Mouse (Mus musculus): ENCODE measurements around the gene Pcdh7. TPM values are rescaled to one million over a fixed set of nuclear protein-coding genes. Genes with fewer than 3 reads are reported as not detected.
"Not testable (repeated sequence)": the region's sequence is repeated elsewhere in the genome, so short reads cannot be mapped to it uniquely, and the experiment has no call there.

Pcdh7 gene
- polyA plus RNA-seq, 1 experiment from 2014 or later = 47.6 TPM

DNA sequence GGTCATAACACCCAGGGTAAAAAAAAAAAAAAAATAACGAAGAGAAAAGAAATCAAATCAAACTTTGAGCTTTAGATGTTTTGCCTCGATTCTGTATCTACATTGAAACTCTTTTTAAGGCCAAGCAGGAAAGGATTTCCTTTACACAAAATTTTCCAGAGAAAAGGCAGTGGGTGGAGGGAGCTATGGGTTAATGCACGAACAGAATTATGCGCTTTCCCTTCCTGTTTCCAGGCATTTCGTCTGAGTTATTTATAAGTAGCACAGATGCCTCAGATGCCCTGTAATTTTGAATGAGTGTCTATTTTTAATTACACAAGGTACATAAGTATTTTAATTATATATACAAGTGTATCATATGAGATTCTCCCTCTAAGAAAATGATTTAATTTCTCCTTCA, 436.2 kb downstream of the Pcdh7 start:
- Histone ChIP-seq H3K36me3 (ENCODE audit: control insufficient read depth, insufficient read depth, low read length) (no peaks in the 10 kb centered on the region), H3K9me3 (ENCODE audit: control insufficient read depth, low read length) (no peaks in the 10 kb centered on the region), H3K4me3 (ENCODE audit: low read depth, low read length) (no peak overlapping the region), H3K9ac (replicated peaks; ENCODE audit: low read depth, low read length) (no peak overlapping the region), H3K4me2 (ENCODE audit: low read depth, low read length) (no peak overlapping the region), H3K27me3 (ENCODE audit: control insufficient read depth, insufficient read depth, low read length) (no peaks in the 10 kb centered on the region), H3K4me1 (ENCODE audit: control insufficient read depth, insufficient read depth, low read length) (no peaks in the 10 kb centered on the region), H3K27ac (ENCODE audit: low read depth, low read length) (no peak overlapping the region)
- no peak for ATAC-seq (ENCODE audit: low read depth)
- WGBS = 65% methylated on average over 5 of the region's 5 CpGs

GRCm38 (mm10) chr5:58172218-58172617, 454.5 kb downstream of the Pcdh7 start:
- no peak overlapping the region for H3K27ac ChIP-seq (ENCODE audit: low read depth, low read length)

GRCm38 (mm10) chr5:58174335-58174734, 456.6 kb downstream of the Pcdh7 start:
- H3K9me3 ChIP-seq (ENCODE audit: control insufficient read depth, low read length); H3K4me1 ChIP-seq (ENCODE audit: control insufficient read depth, insufficient read depth, low read length); H3K27me3 ChIP-seq (ENCODE audit: control insufficient read depth, insufficient read depth, low read length); H3K4me2 ChIP-seq (ENCODE audit: low read depth, low read length); H3K9ac ChIP-seq (replicated peaks; ENCODE audit: low read depth, low read length); H3K36me3 ChIP-seq (ENCODE audit: control insufficient read depth, insufficient read depth, low read length); H3K27ac ChIP-seq (ENCODE audit: low read depth, low read length); H3K4me3 ChIP-seq (ENCODE audit: low read depth, low read length): not testable (repeated sequence)
- peak; percentile 63; the same call in 1 of the 2 replicates for ATAC-seq (ENCODE audit: low read depth)

More at GRCm38 (mm10) chr5:58172218-58172617, 454.5 kb downstream of the Pcdh7 start:
- no peak for ATAC-seq (ENCODE audit: low read depth)
- H3K4me1 ChIP-seq (ENCODE audit: control insufficient read depth, insufficient read depth, low read length) = no peaks in the 10 kb centered on the region
- H3K4me2 ChIP-seq (ENCODE audit: low read depth, low read length) = no peak overlapping the region
- H3K9me3 ChIP-seq (ENCODE audit: control insufficient read depth, low read length) = no peaks in the 10 kb centered on the region
- no peak overlapping the region for H3K9ac ChIP-seq (replicated peaks; ENCODE audit: low read depth, low read length)
- no peaks in the 10 kb centered on the region for H3K27me3 ChIP-seq (ENCODE audit: control insufficient read depth, insufficient read depth, low read length)
- H3K4me3 ChIP-seq (ENCODE audit: low read depth, low read length) = no peak overlapping the region
- H3K36me3 ChIP-seq (ENCODE audit: control insufficient read depth, insufficient read depth, low read length) = no peaks in the 10 kb centered on the region

- no peaks in the 10 kb centered on the region for H3K27me3 ChIP-seq (ENCODE audit: control insufficient read depth, insufficient read depth, low read length)
- H3K9me3 ChIP-seq (ENCODE audit: control insufficient read depth, low read length) = no peaks in the 10 kb centered on the region
- no peak overlapping the region for H3K27ac ChIP-seq (ENCODE audit: low read depth, low read length)
- H3K36me3 ChIP-seq (ENCODE audit: control insufficient read depth, insufficient read depth, low read length) = no peaks in the 10 kb centered on the region
- no peak overlapping the region for H3K4me2 ChIP-seq (ENCODE audit: low read depth, low read length)
- no peak for ATAC-seq (ENCODE audit: low read depth)
- WGBS = 95% methylated on average over 3 of the region's 3 CpGs
- H3K9ac ChIP-seq (replicated peaks; ENCODE audit: low read depth, low read length) = no peak overlapping the region
- H3K4me3 ChIP-seq (ENCODE audit: low read depth, low read length) = no peak overlapping the region
- H3K4me1 ChIP-seq (ENCODE audit: control insufficient read depth, insufficient read depth, low read length) = no peaks in the 10 kb centered on the region
Observed at GRCm38 (mm10) chr5:58175532-58175931, 457.8 kb downstream of the Pcdh7 start.

Measured in neural tube, embryonic 14.5 days (tissue).